Mouse (Mus musculus) megakaryocyte, embryonic 14.5 days (primary cell): ENCODE data around the gene Fcgr4.

ENCODE experiments used
- FLI1 ChIP-seq: IDR thresholded peaks from 2 replicates; pipeline ENCODE4 v1.6.1; 2012; ENCODE audit warnings: low read length, inconsistent platforms, mixed read lengths
- GATA1 ChIP-seq: IDR thresholded peaks from 3 replicates; pipeline ENCODE4 v1.6.1; 2012; ENCODE audit warnings: mixed read lengths, low read length, inconsistent platforms, borderline replicate concordance

DNA sequence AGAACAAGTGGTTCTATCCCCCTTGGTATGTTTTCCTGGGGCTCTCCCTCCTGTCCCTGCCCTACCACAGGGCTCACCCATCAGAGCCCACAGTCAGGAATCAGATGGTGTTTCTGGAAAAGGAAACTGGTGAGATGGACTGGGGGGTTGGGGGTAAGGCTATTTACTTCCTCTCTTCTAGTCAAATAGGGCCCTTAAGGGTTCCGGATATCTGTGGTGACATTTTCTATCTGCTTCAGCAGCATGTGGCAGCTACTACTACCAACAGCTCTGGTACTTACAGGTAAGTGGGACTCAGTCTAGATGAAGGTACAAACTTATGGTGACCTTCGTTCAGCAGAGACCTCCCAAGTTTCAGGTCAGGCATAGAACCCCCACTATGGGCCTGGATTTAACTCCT lies at the start of gene Fcgr4:
- TF ChIP-seq GATA1 (no peak), FLI1 (no peak)
